Mouse (Mus musculus) forebrain, embryonic 14.5 days (tissue): ENCODE data around the gene Gm20388. TPM values are rescaled to one million over a fixed set of nuclear protein-coding genes. Genes with fewer than 3 reads are reported as not detected.
A peak's percentile ranks its signal among the peaks of the same experiment; 100 is the strongest.

Experiments used
- ATAC-seq: fragments of 200-750 bp; cut with Nextera tagmentation; 2 replicates; pipeline ENCODE4 v1.8.0; 2017; ENCODE audit warnings: mild to moderate bottlenecking, moderate library complexity
- DNase-seq: peaks from one replicate; pipeline ENCODE4 v3.0.0-alpha.2; 2015; ENCODE audit warnings: low spot score
- H3K27ac ChIP-seq: fragments of 300-500 bp; sonication (generic); 2 replicates; pipeline ENCODE4 v1.5.1; 2014; ENCODE audit warnings: low read depth, mild to moderate bottlenecking, control low read depth, low read length, moderate library complexity
- H3K27me3 ChIP-seq: fragments of 300-500 bp; sonication (generic); replicated peaks from 2 replicates; pipeline ENCODE4 v1.6.1; 2014; ENCODE audit warnings: low read length, control low read depth, mixed read lengths; ENCODE audit not compliant: control insufficient read depth, insufficient read depth
- H3K36me3 ChIP-seq: fragments of 300-500 bp; sonication (generic); 2 replicates; pipeline ENCODE4 v1.6.1; 2014; ENCODE audit warnings: low read length, control low read depth; ENCODE audit not compliant: control insufficient read depth, insufficient read depth
- H3K4me1 ChIP-seq: fragments of 300-500 bp; sonication (generic); 2 replicates; pipeline ENCODE4 v1.6.1; 2014; ENCODE audit warnings: antibody characterized with exemption, low read length, control low read depth; ENCODE audit not compliant: control insufficient read depth, insufficient read depth
- H3K4me2 ChIP-seq: fragments of 300-500 bp; sonication (generic); 2 replicates; pipeline ENCODE4 v1.6.1; 2014; ENCODE audit warnings: mild to moderate bottlenecking, control low read depth, low read length
- H3K4me3 ChIP-seq: fragments of 300-500 bp; sonication (generic); 2 replicates; pipeline ENCODE4 v1.5.1; 2014; ENCODE audit warnings: low read depth, low read length, control low read depth
- H3K9ac ChIP-seq: fragments of 300-500 bp; sonication (generic); 2 replicates; pipeline ENCODE4 v1.6.1; 2014; ENCODE audit warnings: mild to moderate bottlenecking, low read length, control low read depth, moderate library complexity
- H3K9me3 ChIP-seq: fragments of 300-500 bp; sonication (generic); replicated peaks from 2 replicates; pipeline ENCODE4 v1.6.1; 2016; ENCODE audit warnings: low read length, control low read depth, mixed read lengths; ENCODE audit not compliant: control insufficient read depth
- WGBS: fragments of 180-500 bp; shearing (Covaris S2); extraction: QIAGEN DNeasy Blood & Tissue Kit; methylation state at CpG from one replicate; pipeline ENCODE4 v1.1.7; 2014; 5-methylcytosine and 5-hydroxymethylcytosine counted together
- polyA plus RNA-seq: library from polyadenylated mRNA; unstranded; fragments of >200 nt; fragmentation: Nextera tagmentation; extraction: Ambion mirVana; gene quantifications from 2 replicates; pipeline ENCODE4 v1.2.1, GENCODE M21; 2014

Gm20388 gene
- polyA plus RNA-seq, 1 experiment from 2014 or later: 7.4 TPM

- WGBS: 47% methylated on average over 7 of the region's 7 CpGs
- no peak for DNase-seq
- no peak overlapping the region for H3K4me3 ChIP-seq
These were observed 1200.7 kb downstream of the Gm20388 start for GRCm38 (mm10) chr8:121111145-121111907.

GRCm38 (mm10) chr8:121113261-121113660 lies 1202.6 kb downstream of the Gm20388 start:
- WGBS: under 1% methylated on average over 21 of the region's 21 CpGs
- H3K4me3 ChIP-seq: no peak overlapping the region
- no peak overlapping the region for H3K27ac ChIP-seq
- no peaks in the 10 kb centered on the region for H3K9me3 ChIP-seq
- peak; percentile 56 for ATAC-seq
- H3K4me1 ChIP-seq: no peaks in the 10 kb centered on the region; the same call in 1 of the 2 replicates
- no peak overlapping the region for H3K9ac ChIP-seq
- no peaks in the 10 kb centered on the region for H3K36me3 ChIP-seq
- no peak overlapping the region for H3K4me2 ChIP-seq
- peak; percentile 95 for DNase-seq
- peaks cover 49% of the 10 kb centered on the region for H3K27me3 ChIP-seq

More at GRCm38 (mm10) chr8:121111145-121111907, 1200.7 kb downstream of the Gm20388 start:
- no peak for ATAC-seq
- Histone ChIP-seq H3K9ac (no peak overlapping the region), H3K4me2 (no peak overlapping the region), H3K4me1 (peaks cover 6% of the 10 kb centered on the region; the same call in 1 of the 2 replicates), H3K27me3 (peaks cover 30% of the 10 kb centered on the region), H3K27ac (no peak overlapping the region), H3K36me3 (no peaks in the 10 kb centered on the region), H3K9me3 (no peaks in the 10 kb centered on the region)

GRCm38 (mm10) chr8:121115136-121115535 lies 1204.5 kb downstream of the Gm20388 start:
- DNase-seq: no peak
- no peak overlapping the region for H3K9ac ChIP-seq
- no peak overlapping the region for H3K4me2 ChIP-seq
- H3K27ac ChIP-seq: no peak overlapping the region
- no peak for ATAC-seq
- H3K9me3 ChIP-seq: no peaks in the 10 kb centered on the region
- H3K4me3 ChIP-seq: no peak overlapping the region
- WGBS: under 1% methylated on average over 25 of the region's 25 CpGs
- H3K36me3 ChIP-seq: no peaks in the 10 kb centered on the region
- H3K27me3 ChIP-seq: peaks cover 68% of the 10 kb centered on the region
- no peaks in the 10 kb centered on the region for H3K4me1 ChIP-seq

GRCm38 (mm10) chr8:121115948-121116347 lies 1205.3 kb downstream of the Gm20388 start, which contains the start of gene Foxc2:
Gene Foxc2 (plus strand): TSS chr8:121116171.
- Histone ChIP-seq H3K27me3 (peaks cover 76% of the 10 kb centered on the region), H3K4me3 (peak within 1 kb of the TSS; percentile 29), H3K27ac (no peak within 1 kb of the TSS), H3K9ac (0 out of 2 replicates have a peak within 1 kb of the TSS, but pooled peaks have one; percentile 35), H3K4me1 (no peaks in the 10 kb centered on the region), H3K4me2 (peak within 1 kb of the TSS; percentile 55), H3K36me3 (no peaks in the 10 kb centered on the region), H3K9me3 (no peaks in the 10 kb centered on the region)
- DNase-seq (peak; percentile 92), ATAC-seq (peak; percentile 63; the same call in 1 of the 2 replicates)
- 0% methylated on average over 25 of the region's 25 CpGs for whole genome bisulfite sequencing

- no peak for DNase-seq
- H3K4me2 ChIP-seq: peak overlapping the region; percentile 55
- H3K27ac ChIP-seq: no peak overlapping the region
- ATAC-seq: no peak
- H3K9ac ChIP-seq: no peak overlapping the region
- peaks cover 83% of the 10 kb centered on the region for H3K27me3 ChIP-seq
- H3K36me3 ChIP-seq: no peaks in the 10 kb centered on the region
- no peaks in the 10 kb centered on the region for H3K9me3 ChIP-seq
- H3K4me1 ChIP-seq: no peaks in the 10 kb centered on the region
- WGBS: 1% methylated on average over 55 of the region's 55 CpGs
- H3K4me3 ChIP-seq: peak overlapping the region; percentile 29
These were observed 1206.0 kb downstream of the Gm20388 start for GRCm38 (mm10) chr8:121116591-121117185.

- no peaks in the 10 kb centered on the region for H3K4me1 ChIP-seq
- no peak for ATAC-seq
- H3K9ac ChIP-seq: no peak overlapping the region
- peaks cover 89% of the 10 kb centered on the region for H3K27me3 ChIP-seq
- H3K4me2 ChIP-seq: peak overlapping the region; percentile 9; the same call in 1 of the 2 replicates
- no peaks in the 10 kb centered on the region for H3K36me3 ChIP-seq
- H3K9me3 ChIP-seq: no peaks in the 10 kb centered on the region
- DNase-seq: no peak
- WGBS: under 1% methylated on average over 62 of the region's 62 CpGs
- H3K27ac ChIP-seq: no peak overlapping the region
- peak overlapping the region; percentile 29 for H3K4me3 ChIP-seq
These were observed 1206.6 kb downstream of the Gm20388 start for GRCm38 (mm10) chr8:121117186-121117651.

GRCm38 (mm10) chr8:121117906-121118305 lies 1207.3 kb downstream of the Gm20388 start:
- DNase-seq: no peak
- Histone ChIP-seq H3K27ac (no peak overlapping the region), H3K27me3 (peaks cover 96% of the 10 kb centered on the region), H3K9ac (no peak overlapping the region), H3K36me3 (no peaks in the 10 kb centered on the region), H3K4me3 (peak overlapping the region; percentile 29; the same call in 1 of the 2 replicates), H3K4me2 (peak overlapping the region; percentile 9; the same call in 1 of the 2 replicates), H3K4me1 (no peaks in the 10 kb centered on the region), H3K9me3 (no peaks in the 10 kb centered on the region)
- 1% methylated on average over 27 of the region's 28 CpGs for WGBS
- no peak for ATAC-seq

GRCm38 (mm10) chr8:121118634-121119420 lies 1208.2 kb downstream of the Gm20388 start:
- Histone ChIP-seq H3K27ac (no peak overlapping the region), H3K4me1 (no peaks in the 10 kb centered on the region), H3K9ac (no peak overlapping the region), H3K36me3 (no peaks in the 10 kb centered on the region), H3K27me3 (peaks cover 99% of the 10 kb centered on the region), H3K9me3 (no peaks in the 10 kb centered on the region), H3K4me2 (no peak overlapping the region), H3K4me3 (no peak overlapping the region)
- WGBS: 3% methylated on average over 18 of the region's 18 CpGs
- no peak for DNase-seq
- ATAC-seq: no peak
